Mouse (Mus musculus) myocyte (in vitro differentiated cells): ENCODE data around the gene Gper1. TPM values are rescaled to one million over a fixed set of nuclear protein-coding genes. Genes with fewer than 3 reads are reported as not detected.

Experiments
- H3K27me3 ChIP-seq: one replicate; pipeline ENCODE4 v1.6.1; 2011; ENCODE audit not compliant: control insufficient read depth, insufficient read depth, insufficient read length
- H3K36me3 ChIP-seq: one replicate; pipeline ENCODE4 v1.6.1; 2011; ENCODE audit not compliant: control insufficient read depth, insufficient read depth
- H3K4me2 ChIP-seq: one replicate; pipeline ENCODE4 v1.6.1; 2011; ENCODE audit warnings: low read depth, control low read depth
- H3K4me3 ChIP-seq: one replicate; pipeline ENCODE4 v1.5.1; 2011; ENCODE audit warnings: mild to moderate bottlenecking, control low read depth, moderate library complexity
- H3K79me2 ChIP-seq: one replicate; pipeline ENCODE4 v1.6.1; 2011; ENCODE audit not compliant: control insufficient read depth, insufficient read depth
- H3ac ChIP-seq: one replicate; pipeline ENCODE4 v1.6.1; 2011; ENCODE audit not compliant: control insufficient read depth, insufficient read length
- CEBPB ChIP-seq: IDR thresholded peaks from 2 replicates; pipeline ENCODE4 v1.6.1; 2011; ENCODE audit warnings: mild to moderate bottlenecking, moderate library complexity; ENCODE audit not compliant: poor library complexity, insufficient read depth, severe bottlenecking
- E2F4 ChIP-seq: IDR thresholded peaks from one replicate; pipeline ENCODE4 v1.6.1; 2011; ENCODE audit warnings: mild to moderate bottlenecking, control low read depth, moderate library complexity; ENCODE audit not compliant: insufficient read depth
- MAX ChIP-seq: IDR thresholded peaks from one replicate; pipeline ENCODE4 v1.6.1; 2011; ENCODE audit warnings: low read depth, mild to moderate bottlenecking, control low read depth
- MYOD1 ChIP-seq, 3 experiments: IDR thresholded peaks; one replicate each; pipeline ENCODE4 v1.6.1; 2011; ENCODE audit warnings: control low read depth in 2 of 3, low read depth in 2 of 3, mild to moderate bottlenecking in 2 of 3, moderate library complexity in 1 of 3; ENCODE audit not compliant: insufficient read length in 2 of 3, control insufficient read depth in 1 of 3
- MYOG ChIP-seq, 3 experiments: IDR thresholded peaks; one replicate each; pipeline ENCODE4 v1.6.1; 2011; ENCODE audit warnings: control low read depth in 2 of 3, low read depth in 2 of 3, mild to moderate bottlenecking in 2 of 3; ENCODE audit not compliant: insufficient read length in 2 of 3, control insufficient read depth in 1 of 3, insufficient read depth in 1 of 3
- POLR2A ChIP-seq: IDR thresholded peaks from one replicate; pipeline ENCODE4 v1.6.1; 2011; ENCODE audit warnings: low read depth, mild to moderate bottlenecking, control low read depth, moderate library complexity; ENCODE audit not compliant: insufficient read length
- POLR2AphosphoS2 ChIP-seq: IDR thresholded peaks from one replicate; pipeline ENCODE4 v1.6.1; 2011; ENCODE audit warnings: low read depth, control low read depth; ENCODE audit not compliant: insufficient read length
- REST ChIP-seq: IDR thresholded peaks from one replicate; pipeline ENCODE4 v1.6.1; 2011; ENCODE audit warnings: mild to moderate bottlenecking, control low read depth, moderate library complexity; ENCODE audit not compliant: insufficient read depth, insufficient read length
- SRF ChIP-seq: IDR thresholded peaks from one replicate; pipeline ENCODE4 v1.6.1; 2011; ENCODE audit warnings: low read depth; ENCODE audit not compliant: control insufficient read depth, insufficient read length
- TCF12 ChIP-seq: IDR thresholded peaks from one replicate; pipeline ENCODE4 v1.6.1; 2011; ENCODE audit warnings: mild to moderate bottlenecking, control low read depth; ENCODE audit not compliant: poor library complexity, insufficient read depth, severe bottlenecking
- TCF3 ChIP-seq: IDR thresholded peaks from one replicate; pipeline ENCODE4 v1.6.1; 2011; ENCODE audit warnings: low read depth, control low read depth; ENCODE audit not compliant: insufficient read length
- USF1 ChIP-seq: IDR thresholded peaks from one replicate; pipeline ENCODE4 v1.6.1; 2011; ENCODE audit warnings: low read depth, mild to moderate bottlenecking, control low read depth, moderate library complexity
- polyA plus RNA-seq: library from polyadenylated mRNA; unstranded; fragments of >200 nt; fragmentation: generic; extraction: Trizol; gene quantifications from one replicate; pipeline ENCODE4 v1.2.1, GENCODE M21; 2012; ENCODE audit warnings: missing spikeins

The Gper1 gene
- polyA plus RNA-seq, 1 experiment = 9.2 TPM

DNA sequence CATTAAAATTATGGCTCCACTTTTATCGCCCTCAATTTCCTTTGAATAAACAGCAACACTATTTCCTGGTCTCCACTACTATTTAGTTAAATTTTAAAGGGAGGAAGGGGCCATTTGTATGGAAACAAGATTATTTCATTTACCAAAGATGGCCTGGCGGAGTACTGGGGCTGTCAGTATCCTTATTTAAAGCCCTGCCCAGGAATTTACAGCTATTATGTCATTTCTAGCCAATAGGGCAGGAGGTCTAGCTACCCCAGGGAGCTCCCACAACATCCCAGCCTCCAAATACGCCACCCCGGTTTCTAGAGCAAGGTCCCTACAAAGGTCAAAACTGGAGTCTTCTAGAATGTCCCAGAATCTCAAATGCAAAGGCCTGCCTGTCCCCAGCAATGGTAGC lies 9.4 kb upstream of the Gper1 start:
- H3K79me2 ChIP-seq = no peaks in the 10 kb centered on the region
- no peaks in the 10 kb centered on the region for H3K36me3 ChIP-seq
- TF ChIP-seq CEBPB (no peak), MYOG (IDR thresholded peaks at IDR 0.05; ENCODE audit: control insufficient read depth in 1 of 3, insufficient read depth in 1 of 3, insufficient read length in 2 of 3, low read depth in 2 of 3) (no peak), SRF (no peak), TCF3 (no peak), POLR2AphosphoS2 (no peak), E2F4 (no peak), USF1 (no peak), REST (no peak), POLR2A (no peak)
- H3ac ChIP-seq = no peak overlapping the region
- no peak overlapping the region for H3K4me3 ChIP-seq
- no peak overlapping the region for H3K4me2 ChIP-seq
- H3K27me3 ChIP-seq = no peaks in the 10 kb centered on the region

DNA sequence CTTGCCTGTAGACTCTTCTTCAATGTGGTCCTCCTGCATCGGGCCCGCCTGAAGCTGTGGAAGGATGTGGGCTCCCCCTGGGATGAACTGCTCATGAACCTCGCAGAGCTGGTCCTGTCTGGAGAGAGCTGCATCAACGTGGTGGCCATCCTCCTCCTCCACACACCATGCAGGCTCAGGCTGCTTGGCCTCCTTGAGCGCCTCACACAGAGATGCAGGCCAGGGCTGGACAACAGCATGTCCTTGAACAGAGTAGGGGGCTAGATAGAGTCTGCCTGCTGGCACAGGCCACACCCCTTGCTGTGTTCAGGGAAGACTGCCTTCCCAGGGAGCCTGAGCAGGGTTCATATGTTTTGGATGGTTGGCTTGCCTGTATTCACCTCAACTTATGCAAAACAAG lies 8.0 kb upstream of the Gper1 start:
- Histone ChIP-seq H3ac (no peak overlapping the region), H3K79me2 (no peaks in the 10 kb centered on the region), H3K4me2 (no peak overlapping the region), H3K36me3 (no peaks in the 10 kb centered on the region), H3K4me3 (no peak overlapping the region), H3K27me3 (no peaks in the 10 kb centered on the region)
- no peak for TF ChIP-seq POLR2AphosphoS2
- TF ChIP-seq TCF3 = no peak
- TF ChIP-seq MYOG (IDR thresholded peaks at IDR 0.05; ENCODE audit: control insufficient read depth in 1 of 3, insufficient read depth in 1 of 3, insufficient read length in 2 of 3, low read depth in 2 of 3) = no peak
- TF ChIP-seq MAX = no peak
- TF ChIP-seq E2F4 = no peak
- no peak for TF ChIP-seq USF1
- no peak for TF ChIP-seq REST
- no peak for TF ChIP-seq POLR2A
- TF ChIP-seq TCF12 = no peak
- no peak for TF ChIP-seq MYOD1 (IDR thresholded peaks at IDR 0.05; ENCODE audit: control insufficient read depth in 1 of 3, insufficient read length in 2 of 3, low read depth in 2 of 3)
- no peak for TF ChIP-seq SRF
- no peak for TF ChIP-seq CEBPB

DNA sequence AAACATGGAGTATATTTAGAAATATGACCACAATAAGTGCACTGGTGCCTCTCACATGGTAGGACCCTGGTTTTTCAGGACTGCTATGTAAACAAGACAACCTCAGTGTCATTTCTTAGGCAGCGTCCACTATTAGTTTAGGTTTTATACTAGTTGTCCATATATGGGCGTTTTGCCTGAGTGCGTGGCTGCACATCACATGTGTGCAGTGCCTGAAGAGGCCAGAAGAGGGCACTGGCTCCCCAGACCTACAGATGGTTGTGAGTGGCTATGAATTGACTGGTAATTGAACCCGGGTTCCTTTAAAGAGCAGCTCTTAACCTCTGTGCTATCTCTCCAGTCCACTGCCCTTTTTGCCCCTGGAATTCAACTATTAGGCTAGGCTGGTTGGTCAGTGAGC lies 6.0 kb upstream of the Gper1 start:
- Histone ChIP-seq H3K36me3 (no peaks in the 10 kb centered on the region), H3K79me2 (no peaks in the 10 kb centered on the region), H3K4me3 (no peak overlapping the region), H3K27me3 (no peaks in the 10 kb centered on the region), H3K4me2 (no peak overlapping the region), H3ac (no peak overlapping the region)
- TF ChIP-seq E2F4 (no peak), SRF (peak; percentile 82), REST (no peak), TCF3 (no peak), CEBPB (no peak), POLR2AphosphoS2 (no peak)

DNA sequence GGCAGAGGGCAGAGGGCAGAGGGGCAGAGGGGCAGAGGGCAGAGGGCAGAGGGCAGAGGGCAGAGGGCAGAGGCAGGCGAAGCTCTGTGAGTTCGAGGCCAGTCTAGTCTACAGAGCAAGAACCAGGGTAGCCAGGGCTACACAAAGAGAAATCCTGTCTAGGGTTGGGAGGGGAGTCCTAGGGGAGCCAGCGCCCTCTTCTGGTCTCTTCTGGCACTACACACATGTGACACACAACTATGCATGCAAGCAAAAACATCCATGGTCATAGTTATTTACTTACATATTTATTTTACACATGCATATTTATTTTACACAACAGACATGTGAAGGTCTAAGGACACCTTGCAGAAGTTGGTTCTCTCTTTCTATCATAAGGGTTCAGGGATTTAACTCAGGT lies 5.5 kb upstream of the Gper1 start:
- TF ChIP-seq POLR2AphosphoS2 = no peak
- no peak for TF ChIP-seq MYOD1 (IDR thresholded peaks at IDR 0.05; ENCODE audit: control insufficient read depth in 1 of 3, insufficient read length in 2 of 3, low read depth in 2 of 3)
- TF ChIP-seq MYOG (IDR thresholded peaks at IDR 0.05; ENCODE audit: control insufficient read depth in 1 of 3, insufficient read depth in 1 of 3, insufficient read length in 2 of 3, low read depth in 2 of 3) = no peak
- TF ChIP-seq POLR2A = no peak
- no peak for TF ChIP-seq USF1
- no peak for TF ChIP-seq SRF
- TF ChIP-seq MAX = no peak
- TF ChIP-seq REST = no peak
- no peak for TF ChIP-seq E2F4
- no peak for TF ChIP-seq TCF3
- Histone ChIP-seq H3ac (no peak overlapping the region), H3K36me3 (no peaks in the 10 kb centered on the region), H3K27me3 (no peaks in the 10 kb centered on the region), H3K4me2 (no peak overlapping the region), H3K79me2 (no peaks in the 10 kb centered on the region), H3K4me3 (no peak overlapping the region)

DNA sequence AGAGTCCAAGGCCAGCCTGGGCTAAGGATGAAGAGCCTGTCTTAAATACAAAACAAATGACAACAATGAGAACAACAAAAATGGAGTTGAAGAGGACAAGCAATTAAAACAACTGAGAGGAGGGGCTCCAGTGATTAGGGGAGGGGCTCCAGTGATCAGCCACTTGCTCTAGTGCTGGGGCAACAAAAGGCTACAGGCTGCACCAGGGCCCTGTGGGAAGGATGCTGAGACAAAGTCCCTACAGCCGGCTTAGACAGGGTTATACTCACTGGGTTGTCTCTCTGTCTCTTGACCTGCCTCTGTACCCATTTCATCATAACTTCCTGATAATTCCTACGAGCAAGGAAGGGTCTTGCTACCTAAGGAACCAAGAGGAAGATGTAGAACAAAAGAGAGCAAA lies 4.8 kb upstream of the Gper1 start:
- Histone ChIP-seq H3K36me3 (no peaks in the 10 kb centered on the region), H3ac (no peak overlapping the region), H3K79me2 (no peaks in the 10 kb centered on the region), H3K4me2 (no peak overlapping the region), H3K4me3 (no peak overlapping the region), H3K27me3 (no peaks in the 10 kb centered on the region)
- no peak for TF ChIP-seq E2F4
- TF ChIP-seq TCF12 = no peak
- TF ChIP-seq MYOD1 (IDR thresholded peaks at IDR 0.05; ENCODE audit: control insufficient read depth in 1 of 3, insufficient read length in 2 of 3, low read depth in 2 of 3) = no peak
